Mouse (Mus musculus): ENCODE data around the gene Pxk. TPM values are rescaled to one million over a fixed set of nuclear protein-coding genes. Genes with fewer than 3 reads are reported as not detected.
A peak's percentile ranks its signal among the peaks of the same experiment; 100 is the strongest.

The Pxk gene
- 25.5 and 27.7 TPM in 2 replicates for polyA plus RNA-seq (2016; fragmentation: Nextera tagmentation; extraction: Ambion mirVana)

GRCm38 (mm10) chr14:8097978-8098686 is at the start of gene Pxk:
Gene Pxk (plus strand): TSS chr14:8098211.
- H3K36me3 ChIP-seq, result 0 out of 2 replicates have a peak, but pooled peaks cover 3% of the 10 kb centered on the region
- WGBS, result under 1% methylated on average over 82 of the region's 89 CpGs
- peak; percentile 94 for ATAC-seq (ENCODE audit: insufficient number of reproducible peaks, low FRiP score)

GRCm38 (mm10) chr14:8049334-8049733 is 48.7 kb upstream of the Pxk start:
- no peak overlapping the region for H3K4me2 ChIP-seq
- 83% methylated on average over 10 of the region's 10 CpGs for WGBS
- H3K9me3 ChIP-seq (replicated peaks), result no peaks in the 10 kb centered on the region
- H3K27ac ChIP-seq (ENCODE audit: poor library complexity, severe bottlenecking), result no peak overlapping the region
- peaks cover 31% of the 10 kb centered on the region; the same call in 1 of the 2 replicates for H3K36me3 ChIP-seq
- no peaks in the 10 kb centered on the region for H3K27me3 ChIP-seq (replicated peaks)
- no peak for ATAC-seq (ENCODE audit: insufficient number of reproducible peaks, low FRiP score)
- H3K4me1 ChIP-seq (replicated peaks), result no peaks in the 10 kb centered on the region
- H3K4me3 ChIP-seq, result no peak overlapping the region
- H3K9ac ChIP-seq, result no peak overlapping the region

More at GRCm38 (mm10) chr14:8097978-8098686, at the start of gene Pxk:
- H3K4me1 ChIP-seq (replicated peaks), result peaks cover 22% of the 10 kb centered on the region
- peak within 1 kb of the TSS; percentile 77 for H3K4me2 ChIP-seq
- H3K9ac ChIP-seq, result peak within 1 kb of the TSS; percentile 89
- H3K27me3 ChIP-seq (replicated peaks), result no peaks in the 10 kb centered on the region
- H3K9me3 ChIP-seq (replicated peaks), result no peaks in the 10 kb centered on the region
- peak within 1 kb of the TSS; percentile 96 for H3K4me3 ChIP-seq
- peak within 1 kb of the TSS; percentile 63 for H3K27ac ChIP-seq (ENCODE audit: poor library complexity, severe bottlenecking)

- no peaks in the 10 kb centered on the region for H3K4me1 ChIP-seq (replicated peaks)
- no peak for ATAC-seq (ENCODE audit: insufficient number of reproducible peaks, low FRiP score)
- no peak overlapping the region for H3K9ac ChIP-seq
- no peak overlapping the region for H3K4me2 ChIP-seq
- no peaks in the 10 kb centered on the region for H3K27me3 ChIP-seq (replicated peaks)
- no peak overlapping the region for H3K27ac ChIP-seq (ENCODE audit: poor library complexity, severe bottlenecking)
- H3K4me3 ChIP-seq, result no peak overlapping the region
- WGBS, result 90% methylated on average over 2 of the region's 2 CpGs
- peaks cover 31% of the 10 kb centered on the region; the same call in 1 of the 2 replicates for H3K36me3 ChIP-seq
- no peaks in the 10 kb centered on the region for H3K9me3 ChIP-seq (replicated peaks)
Measured at GRCm38 (mm10) chr14:8051869-8052268, 46.1 kb upstream of the Pxk start.

- Histone ChIP-seq H3K4me1 (replicated peaks) (no peaks in the 10 kb centered on the region), H3K27ac (ENCODE audit: poor library complexity, severe bottlenecking) (no peak overlapping the region), H3K27me3 (replicated peaks) (no peaks in the 10 kb centered on the region), H3K4me2 (no peak overlapping the region), H3K9me3 (replicated peaks) (no peaks in the 10 kb centered on the region), H3K9ac (no peak overlapping the region), H3K36me3 (peaks cover 27% of the 10 kb centered on the region; the same call in 1 of the 2 replicates), H3K4me3 (no peak overlapping the region)
- 96% methylated on average over 7 of the region's 7 CpGs for WGBS
- ATAC-seq (ENCODE audit: insufficient number of reproducible peaks, low FRiP score), result no peak
Measured at GRCm38 (mm10) chr14:8052661-8053060, 45.4 kb upstream of the Pxk start.

GRCm38 (mm10) chr14:8054310-8055102 is 43.5 kb upstream of the Pxk start:
- H3K4me1 ChIP-seq (replicated peaks), result no peaks in the 10 kb centered on the region
- H3K4me3 ChIP-seq, result no peak overlapping the region
- H3K36me3 ChIP-seq, result peaks cover 16% of the 10 kb centered on the region; the same call in 1 of the 2 replicates
- no peak overlapping the region for H3K9ac ChIP-seq
- H3K27me3 ChIP-seq (replicated peaks), result no peaks in the 10 kb centered on the region
- no peak for ATAC-seq (ENCODE audit: insufficient number of reproducible peaks, low FRiP score)
- H3K9me3 ChIP-seq (replicated peaks), result no peaks in the 10 kb centered on the region
- no peak overlapping the region for H3K27ac ChIP-seq (ENCODE audit: poor library complexity, severe bottlenecking)
- WGBS, result 36% methylated on average over 17 of the region's 17 CpGs
- no peak overlapping the region for H3K4me2 ChIP-seq

GRCm38 (mm10) chr14:8056076-8056475 is 41.9 kb upstream of the Pxk start:
- Histone ChIP-seq H3K27ac (ENCODE audit: poor library complexity, severe bottlenecking) (no peak overlapping the region), H3K36me3 (peaks cover 12% of the 10 kb centered on the region; the same call in 1 of the 2 replicates), H3K4me1 (replicated peaks) (no peaks in the 10 kb centered on the region), H3K4me3 (no peak overlapping the region), H3K4me2 (no peak overlapping the region), H3K9me3 (replicated peaks) (no peaks in the 10 kb centered on the region), H3K27me3 (replicated peaks) (no peaks in the 10 kb centered on the region), H3K9ac (no peak overlapping the region)
- no peak for ATAC-seq (ENCODE audit: insufficient number of reproducible peaks, low FRiP score)
- 86% methylated on average over 5 of the region's 5 CpGs for WGBS

- no peaks in the 10 kb centered on the region for H3K27me3 ChIP-seq (replicated peaks)
- no peak overlapping the region for H3K27ac ChIP-seq (ENCODE audit: poor library complexity, severe bottlenecking)
- 87% methylated on average over 7 of the region's 7 CpGs for WGBS
- peaks cover 6% of the 10 kb centered on the region for H3K4me1 ChIP-seq (replicated peaks)
- H3K4me3 ChIP-seq, result no peak overlapping the region
- H3K4me2 ChIP-seq, result no peak overlapping the region
- no peak overlapping the region for H3K9ac ChIP-seq
- H3K9me3 ChIP-seq (replicated peaks), result no peaks in the 10 kb centered on the region
- no peak for ATAC-seq (ENCODE audit: insufficient number of reproducible peaks, low FRiP score)
- H3K36me3 ChIP-seq, result peaks cover 5% of the 10 kb centered on the region; the same call in 1 of the 2 replicates
Measured at GRCm38 (mm10) chr14:8059938-8060337, 38.1 kb upstream of the Pxk start.

GRCm38 (mm10) chr14:8062076-8062475 is 35.9 kb upstream of the Pxk start:
- Histone ChIP-seq H3K4me2 (no peak overlapping the region), H3K36me3 (no peaks in the 10 kb centered on the region), H3K27me3 (replicated peaks) (no peaks in the 10 kb centered on the region), H3K4me3 (no peak overlapping the region), H3K9me3 (replicated peaks) (no peaks in the 10 kb centered on the region), H3K4me1 (replicated peaks) (peaks cover 6% of the 10 kb centered on the region), H3K27ac (ENCODE audit: poor library complexity, severe bottlenecking) (no peak overlapping the region), H3K9ac (no peak overlapping the region)
- ATAC-seq (ENCODE audit: insufficient number of reproducible peaks, low FRiP score), result no peak
- 39% methylated on average over 3 of the region's 3 CpGs for WGBS

- H3K4me3 ChIP-seq, result no peak overlapping the region
- no peak for ATAC-seq (ENCODE audit: insufficient number of reproducible peaks, low FRiP score)
- no peak overlapping the region for H3K9ac ChIP-seq
- H3K4me2 ChIP-seq, result no peak overlapping the region
- 61% methylated on average over 3 of the region's 3 CpGs for WGBS
- no peaks in the 10 kb centered on the region for H3K27me3 ChIP-seq (replicated peaks)
- H3K4me1 ChIP-seq (replicated peaks), result peaks cover 6% of the 10 kb centered on the region
- no peaks in the 10 kb centered on the region for H3K36me3 ChIP-seq
- no peak overlapping the region for H3K27ac ChIP-seq (ENCODE audit: poor library complexity, severe bottlenecking)
- H3K9me3 ChIP-seq (replicated peaks), result no peaks in the 10 kb centered on the region
Measured at GRCm38 (mm10) chr14:8062537-8063301, 35.3 kb upstream of the Pxk start.

GRCm38 (mm10) chr14:8063835-8064785 is 33.9 kb upstream of the Pxk start:
- ATAC-seq (ENCODE audit: insufficient number of reproducible peaks, low FRiP score), result no peak
- WGBS, result 78% methylated on average over 8 of the region's 8 CpGs
- no peak overlapping the region for H3K27ac ChIP-seq (ENCODE audit: poor library complexity, severe bottlenecking)

More at GRCm38 (mm10) chr14:8063835-8064785, 33.9 kb upstream of the Pxk start:
- no peaks in the 10 kb centered on the region for H3K9me3 ChIP-seq (replicated peaks)
- no peaks in the 10 kb centered on the region for H3K36me3 ChIP-seq
- H3K9ac ChIP-seq, result no peak overlapping the region
- H3K4me3 ChIP-seq, result no peak overlapping the region
- H3K4me2 ChIP-seq, result no peak overlapping the region
- no peaks in the 10 kb centered on the region for H3K27me3 ChIP-seq (replicated peaks)
- peaks cover 6% of the 10 kb centered on the region for H3K4me1 ChIP-seq (replicated peaks)
